Mouse (Mus musculus) granulocyte monocyte progenitor cell, adult 5-6 weeks (primary cell): ENCODE measurements at regions not wholly inside any gene's neighbourhood (a gene's known extent, or its start where the extent isn't known, plus 50 kb on each side); places are given as distances from the start of the nearest gene placed in this dataset.

Experiments used
- ATAC-seq: replicated peaks from 2 replicates; pipeline ENCODE4 v1.8.0; 2016; ENCODE audit warnings: mild to moderate bottlenecking, moderate TSS enrichment, inconsistent platforms; ENCODE audit not compliant: poor library complexity, severe bottlenecking

- ATAC-seq = no peak
These were observed 153.3 kb downstream of the Shq1 start for GRCm38 (mm10) chr6:100517662-100518061.

DNA sequence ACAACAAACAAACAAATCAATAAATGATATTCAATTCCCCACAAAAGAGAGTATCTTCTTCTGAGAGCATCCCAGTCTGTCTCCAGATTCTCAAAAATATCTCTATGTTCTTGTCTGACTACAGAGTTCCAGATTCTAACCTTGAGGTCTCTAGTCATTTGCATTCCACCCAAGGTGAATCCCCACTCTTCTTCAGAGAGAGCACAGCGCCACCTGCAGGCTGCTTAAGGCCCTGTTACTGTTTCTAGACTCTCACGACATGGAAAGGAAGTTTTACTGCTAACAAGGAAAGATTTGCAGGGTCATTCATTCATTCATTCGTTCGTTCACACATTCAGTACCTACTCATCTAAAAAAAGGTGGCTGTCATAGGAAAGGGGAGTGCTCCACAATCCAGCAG lies 158.3 kb downstream of the Shq1 start:
- ATAC-seq = 0 out of 2 replicates have a peak, but pooled peaks have one; percentile 30

- peak; percentile 86 for ATAC-seq
These were observed 160.3 kb downstream of the Shq1 start for GRCm38 (mm10) chr6:100510676-100511075.

DNA sequence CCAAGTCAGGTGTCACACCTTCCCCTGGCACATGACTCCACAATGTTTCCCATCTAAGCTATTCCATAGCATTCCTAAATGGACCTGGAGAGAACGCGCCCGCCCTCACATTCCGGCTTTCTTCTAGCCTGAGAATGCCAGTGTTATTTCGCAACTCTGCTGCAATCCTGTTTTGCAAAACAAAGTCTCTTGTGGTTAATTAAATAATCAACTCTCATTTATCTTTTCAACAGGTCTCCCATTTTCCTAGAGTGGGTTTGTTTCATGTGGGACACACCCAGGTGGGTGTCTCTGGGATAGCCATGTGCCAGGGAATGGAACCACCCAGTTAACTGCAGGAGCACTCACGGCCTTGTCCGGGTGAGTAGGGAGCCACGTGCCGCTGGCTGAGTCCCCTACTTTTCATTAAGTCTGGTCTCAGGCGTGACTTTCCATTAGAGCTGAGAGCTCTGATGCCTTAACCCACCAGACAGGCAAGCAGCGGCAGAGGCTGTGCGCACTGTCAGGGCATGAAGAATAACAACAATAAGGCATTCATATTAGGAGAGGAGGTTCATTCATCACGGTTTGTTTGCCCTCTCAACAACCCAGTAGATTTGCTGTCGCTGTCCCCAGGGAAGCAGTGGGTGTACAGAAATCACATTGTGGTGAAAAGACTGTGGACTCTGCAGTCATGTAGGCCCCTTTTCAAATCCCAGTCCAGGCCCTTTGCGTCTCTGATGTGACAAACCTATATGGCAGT lies 165.3 kb downstream of the Shq1 start:
- ATAC-seq = peak; percentile 28; the same call in 1 of the 2 replicates

GRCm38 (mm10) chr6:100502961-100503782 lies 167.8 kb downstream of the Shq1 start:
- no peak for ATAC-seq

DNA sequence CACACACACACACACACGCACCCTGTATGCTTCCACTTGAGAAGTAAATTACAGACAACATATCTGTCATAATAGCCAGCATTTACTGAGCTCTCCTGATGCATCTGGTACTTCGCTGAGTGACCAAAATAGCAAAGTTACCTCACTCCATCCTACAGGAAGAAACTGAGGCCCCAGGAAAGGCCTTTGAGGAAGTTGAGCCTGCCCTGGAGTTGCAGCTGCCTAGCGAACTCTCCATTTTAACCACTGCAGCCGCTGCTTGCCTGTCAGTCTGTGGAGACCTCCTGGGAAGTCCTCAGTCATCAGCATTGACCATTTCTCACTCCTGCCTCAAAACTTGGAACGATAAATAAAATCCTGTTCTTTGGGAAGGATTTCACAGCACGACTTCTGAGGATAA lies 168.8 kb downstream of the Shq1 start:
- ATAC-seq = peak; percentile 65

DNA sequence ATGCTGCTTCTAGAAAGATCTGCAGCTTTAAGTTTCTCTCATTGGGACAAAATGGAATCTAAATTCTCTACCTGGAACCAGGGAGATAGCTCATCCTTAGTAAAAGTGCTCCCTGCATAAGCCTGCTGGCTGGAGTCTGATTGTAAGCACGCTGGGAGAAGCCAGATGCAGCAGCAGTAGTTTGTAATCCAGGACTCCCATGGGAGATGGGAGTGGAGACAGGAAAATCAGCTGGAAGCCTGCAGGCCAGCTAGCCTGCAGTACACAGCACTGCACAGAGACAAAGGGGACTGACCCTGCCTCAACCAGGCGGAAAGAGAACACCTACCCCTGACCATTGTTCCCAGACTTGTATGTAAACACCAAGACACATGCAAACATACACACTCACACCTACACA lies 170.2 kb downstream of the Shq1 start:
- no peak for ATAC-seq

DNA sequence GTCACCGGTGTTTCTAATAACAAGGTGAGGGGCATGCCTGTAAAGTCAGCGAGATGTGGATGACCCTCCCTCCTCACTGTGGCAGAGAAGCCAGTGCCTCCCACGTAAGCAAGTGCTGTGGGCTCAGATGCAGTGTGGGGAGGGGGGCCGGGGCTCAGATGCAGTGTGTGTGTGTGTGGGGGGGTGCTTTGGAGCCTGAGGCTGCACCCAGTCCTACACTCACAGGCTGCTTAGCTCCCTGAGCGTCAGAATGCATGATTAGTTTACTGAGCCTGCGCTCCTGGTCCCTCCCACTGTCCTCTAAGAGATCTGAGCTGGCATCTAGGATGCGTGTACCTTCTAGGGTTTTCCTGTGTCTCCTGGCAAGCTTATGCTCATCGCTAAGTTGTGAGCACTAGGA lies 170.9 kb downstream of the Shq1 start:
- ATAC-seq = no peak

GRCm38 (mm10) chr6:100498861-100499271 lies 172.1 kb downstream of the Shq1 start:
- ATAC-seq = no peak

GRCm38 (mm10) chr6:100498126-100498525 lies 172.8 kb downstream of the Shq1 start:
- ATAC-seq = no peak

- no peak for ATAC-seq
These were observed 174.8 kb downstream of the Shq1 start for GRCm38 (mm10) chr6:100496135-100496534.

- no peak for ATAC-seq
These were observed 175.8 kb downstream of the Shq1 start for GRCm38 (mm10) chr6:100495131-100495530.

- no peak for ATAC-seq
These were observed 177.4 kb downstream of the Shq1 start for GRCm38 (mm10) chr6:100493558-100493957.

DNA sequence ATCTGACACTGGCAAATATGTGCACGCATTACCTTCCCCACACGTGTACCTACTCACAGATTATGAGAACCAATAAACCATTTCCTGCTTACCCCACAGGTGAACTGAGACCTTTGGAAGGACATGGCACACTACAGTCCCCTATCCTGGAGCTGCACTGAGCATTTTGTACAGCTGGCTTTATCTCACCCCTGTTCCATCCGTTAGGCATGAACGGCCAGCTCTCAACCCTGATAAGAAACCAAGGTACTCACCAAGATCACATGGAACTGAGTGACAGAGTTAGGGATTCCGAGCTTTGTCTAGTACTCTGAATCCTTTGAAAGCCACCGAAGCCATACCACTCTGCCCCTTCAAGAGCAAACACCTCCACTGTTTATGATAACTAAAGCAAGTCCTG lies 179.1 kb downstream of the Shq1 start:
- ATAC-seq = no peak

DNA sequence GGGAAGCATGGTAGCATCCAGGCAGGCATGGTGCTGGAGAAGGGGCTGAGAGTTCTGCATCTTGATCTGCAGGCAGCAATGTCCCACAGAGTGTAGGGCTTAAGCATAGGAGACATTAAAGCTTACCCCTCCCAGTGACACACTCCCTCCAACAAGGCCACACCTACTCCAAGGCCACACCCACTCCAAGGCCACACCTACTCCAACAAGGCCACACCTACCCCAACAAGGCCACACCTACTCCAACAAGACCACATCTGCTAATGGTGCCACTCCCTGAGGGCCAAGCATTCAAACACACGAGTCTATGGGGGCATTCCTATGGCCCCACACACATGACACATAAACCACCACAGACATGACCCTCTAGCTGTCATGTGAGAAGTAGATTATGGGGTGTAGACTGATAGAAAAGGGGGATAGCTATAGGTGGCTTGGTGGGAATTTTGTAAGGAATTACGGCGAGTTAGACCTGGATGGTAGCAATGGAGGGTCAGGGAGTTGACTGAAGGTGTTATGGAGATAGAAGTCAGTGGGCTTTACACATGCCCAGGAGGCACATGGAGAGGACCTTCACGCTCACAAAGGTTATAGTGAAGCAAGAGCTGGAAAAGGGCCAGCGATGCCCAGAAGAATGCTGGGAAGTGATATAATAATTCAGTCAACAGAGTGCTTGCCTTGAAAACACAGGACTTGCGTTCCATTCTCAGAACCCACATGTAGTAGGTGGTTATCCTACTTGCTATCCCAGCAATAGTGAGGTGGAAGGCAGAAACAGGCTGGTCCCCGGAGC lies 179.8 kb downstream of the Shq1 start:
- no peak for ATAC-seq

- ATAC-seq = no peak
These were observed 187.1 kb downstream of the Shq1 start for GRCm38 (mm10) chr6:100483836-100484235.

- ATAC-seq = peak; percentile 53
These were observed 187.7 kb downstream of the Shq1 start for GRCm38 (mm10) chr6:100483084-100483810.

DNA sequence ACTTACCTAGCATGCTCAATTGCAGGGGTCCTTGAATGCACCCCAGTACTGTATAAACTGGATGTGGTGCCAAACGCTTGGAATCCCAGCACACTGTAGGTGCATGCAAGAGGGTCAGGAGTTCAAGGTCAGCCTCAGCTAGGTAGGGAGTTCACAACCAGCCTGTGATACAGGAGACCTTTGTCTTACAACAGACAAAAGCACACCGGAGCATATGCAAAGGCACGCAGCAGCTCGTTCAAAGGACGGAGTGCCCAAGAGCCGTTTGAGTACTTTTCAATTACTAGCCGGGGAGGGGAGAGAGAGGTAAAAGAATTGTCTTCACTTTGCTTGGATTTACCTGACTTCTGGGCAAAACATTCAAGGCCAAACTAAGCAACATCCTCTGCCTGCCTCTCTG lies 188.4 kb downstream of the Shq1 start:
- ATAC-seq = no peak

GRCm38 (mm10) chr6:100480525-100480924 lies 190.4 kb downstream of the Shq1 start:
- peak; percentile 80 for ATAC-seq

- peak; percentile 23 for ATAC-seq
These were observed 191.1 kb downstream of the Shq1 start for GRCm38 (mm10) chr6:100479881-100480280.
